Mouse (Mus musculus): ENCODE measurements around the gene Birc7. TPM values are rescaled to one million over a fixed set of nuclear protein-coding genes. Genes with fewer than 3 reads are reported as not detected.
A peak's percentile ranks its signal among the peaks of the same experiment; 100 is the strongest.

The Birc7 gene
- total and polyA plus RNA-seq, 3 experiments: not detected

DNA sequence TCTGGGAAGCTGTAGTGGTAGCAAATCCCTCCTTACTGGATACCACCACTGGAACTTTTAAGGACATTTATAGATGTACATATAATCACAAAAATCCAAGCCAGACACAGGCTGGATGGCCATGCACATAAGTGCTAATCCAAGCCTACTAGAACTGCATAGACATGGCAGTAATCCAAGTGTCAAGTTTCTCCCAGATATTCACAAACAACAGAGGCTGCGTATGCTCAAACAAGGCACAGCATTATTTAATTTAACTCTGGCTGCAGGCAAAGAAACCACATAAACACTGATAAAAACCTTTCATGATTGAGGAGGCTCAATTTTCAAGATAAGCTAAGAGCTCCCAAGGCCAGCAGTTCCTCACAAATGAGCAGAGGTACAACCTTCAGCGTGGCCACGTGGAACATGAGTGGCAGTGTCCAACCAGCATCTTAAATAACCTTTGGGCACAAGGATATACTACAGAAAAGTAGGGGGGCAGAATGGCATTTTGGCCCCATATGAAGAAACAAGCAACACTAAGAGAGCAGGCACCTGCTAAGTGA, 12.9 kb upstream of the Birc7 start (continued):
- no peak for TF ChIP-seq ELF1 (IDR thresholded peaks at IDR 0.05; ENCODE audit: low read depth, low read length)
- no peak for TF ChIP-seq CTCF (IDR thresholded peaks at IDR 0.05 in 2 of 3, conservative IDR thresholded peaks at IDR 0.05 in 1 of 3; ENCODE audit: control insufficient read depth in 1 of 3, insufficient read depth in 1 of 3, low read depth in 2 of 3, low read length in 3 of 3, poor library complexity in 1 of 3, severe bottlenecking in 1 of 3)
- TF ChIP-seq SMC3 (IDR thresholded peaks at IDR 0.05; ENCODE audit: low read depth, low read length): no peak
- TF ChIP-seq MAZ (IDR thresholded peaks at IDR 0.05; ENCODE audit: low read depth, low read length): no peak
- peak; percentile 94 for TF ChIP-seq MXI1 (IDR thresholded peaks at IDR 0.05; ENCODE audit: low read depth, low read length)
- TF ChIP-seq E2F4 (IDR thresholded peaks at IDR 0.05; ENCODE audit: borderline replicate concordance, low read depth, low read length): no peak
- TF ChIP-seq MYC (IDR thresholded peaks at IDR 0.05; ENCODE audit: low read depth, low read length): peak; percentile 85; the same call in 1 of the 2 replicates
- TF ChIP-seq EP300 (IDR thresholded peaks at IDR 0.05; ENCODE audit: low read depth in 1 of 2, low read length in 2 of 2): peak in 1 of 2 experiments; percentile 50; a peak in 3 of 4 replicates
- TF ChIP-seq POLR2AphosphoS2 (IDR thresholded peaks at IDR 0.05; ENCODE audit: low read length): no peak
- TF ChIP-seq HCFC1 (IDR thresholded peaks at IDR 0.05; ENCODE audit: low read depth, low read length): no peak

DNA sequence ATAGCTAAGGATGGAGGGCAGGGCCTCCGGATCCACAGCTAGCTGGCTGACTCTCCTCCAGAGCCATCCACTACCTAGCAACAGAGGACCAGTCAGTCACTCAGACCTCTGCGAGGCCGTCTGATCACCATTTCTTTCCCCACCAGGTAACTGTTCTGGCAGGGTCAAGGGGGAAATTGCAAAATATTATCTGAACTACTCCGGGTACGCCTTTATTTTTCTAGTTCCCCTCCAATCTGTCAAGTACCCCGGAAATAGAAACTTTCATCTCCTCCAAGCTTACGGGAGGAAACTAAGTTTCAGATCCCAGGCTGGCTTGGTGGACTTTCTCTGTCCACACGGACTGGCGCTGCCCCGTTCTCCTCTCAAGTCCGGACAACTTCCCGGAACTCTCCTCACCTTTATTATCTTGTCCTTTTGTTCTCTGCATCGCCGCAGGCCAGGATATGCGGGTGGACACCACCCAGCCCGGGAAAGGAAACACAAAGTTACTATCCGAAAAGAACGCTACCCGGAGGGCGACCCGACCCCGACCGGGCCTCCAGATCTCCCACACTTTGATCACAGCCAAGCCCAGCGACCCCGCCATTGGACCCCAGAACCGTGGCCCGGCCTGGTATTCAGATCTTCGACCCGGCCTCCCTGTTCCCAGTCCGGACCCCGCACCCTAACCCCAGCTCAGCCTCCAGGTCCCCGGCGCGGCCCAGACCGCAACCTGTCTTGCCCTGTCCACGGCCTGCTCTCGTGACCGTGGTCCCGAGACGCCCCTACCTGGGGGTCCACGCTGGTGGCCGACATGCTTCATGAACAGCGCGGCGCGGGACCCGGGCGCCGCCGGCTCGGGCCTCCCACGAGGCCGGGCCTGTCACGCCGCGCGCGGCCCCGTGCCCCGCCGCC, 8.7 kb upstream of the Birc7 start:
- DNase-seq (ENCODE audit: low read depth, low spot score): peak; percentile 44
- Histone ChIP-seq H3K4me1 (ENCODE audit: control insufficient read depth in 1 of 2, insufficient read depth in 2 of 2, low read length in 2 of 2) (peaks cover 5 to 21% of the 10 kb centered on the region in 2 experiments), H3K4me3 (ENCODE audit: control insufficient read depth in 1 of 2, insufficient read depth in 1 of 2, low read depth in 2 of 2, low read length in 2 of 2) (peak overlapping the region; percentile 85 to 86), H3K36me3 (ENCODE audit: control insufficient read depth in 1 of 2, insufficient read depth in 2 of 2, low read length in 2 of 2) (peaks cover 11 to 38% of the 10 kb centered on the region in 2 experiments), H3K9ac (ENCODE audit: control insufficient read depth, low read depth, low read length, poor library complexity, severe bottlenecking) (peak overlapping the region; percentile 97), H3K9me3 (replicated peaks; ENCODE audit: insufficient read depth, low read length) (no peaks in the 10 kb centered on the region), H3K27me3 (ENCODE audit: control insufficient read depth in 1 of 2, insufficient read depth in 2 of 2, low read length in 2 of 2) (no peaks in the 10 kb centered on the region), H3K79me2 (ENCODE audit: control insufficient read depth, insufficient read depth, low read length, poor library complexity) (peaks cover 36% of the 10 kb centered on the region), H3K27ac (ENCODE audit: control insufficient read depth, low read depth, low read length) (peak overlapping the region; percentile 45)
- TF ChIP-seq POLR2A (IDR thresholded peaks at IDR 0.05; ENCODE audit: control insufficient read depth in 1 of 2, insufficient read depth in 1 of 2, low read depth in 1 of 2, low read length in 2 of 2, poor library complexity in 1 of 2) (0 out of 4 replicates have a peak, but pooled peaks of 1 of the 2 experiments have one; percentile 3), NRF1 (IDR thresholded peaks at IDR 0.05; ENCODE audit: insufficient read depth, low read depth, low read length, poor library complexity, severe bottlenecking) (no peak), SIN3A (IDR thresholded peaks at IDR 0.05; ENCODE audit: low read length) (peak; percentile 70)

DNA sequence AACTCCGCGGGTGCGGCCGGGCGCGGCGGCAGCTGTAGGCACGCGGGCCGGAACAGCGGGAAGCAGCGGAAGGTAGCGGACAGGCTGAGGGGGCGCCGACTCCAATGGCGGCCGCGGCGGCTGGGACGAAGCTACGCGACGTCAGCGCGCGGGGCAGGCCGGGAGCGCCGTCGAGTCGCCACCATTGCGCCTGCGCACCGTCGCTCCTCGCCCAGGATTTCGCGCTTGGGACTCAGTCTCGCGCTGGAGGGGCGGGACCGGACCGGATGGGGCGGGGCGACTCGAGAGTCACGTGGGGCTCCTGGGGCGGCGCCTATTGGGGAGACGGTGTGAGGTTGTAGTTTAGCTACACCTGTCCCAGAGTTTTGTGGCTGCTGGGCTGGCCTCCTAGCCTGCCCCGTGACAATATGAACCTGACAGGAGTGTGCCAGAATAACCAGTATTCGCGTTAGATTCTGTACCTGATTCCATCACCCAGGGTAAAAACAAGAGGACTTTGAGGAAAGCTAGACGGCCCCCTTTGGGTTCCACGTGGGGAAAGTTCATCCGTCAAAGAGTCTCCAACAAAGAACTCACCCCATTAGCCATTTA, 7.9 kb upstream of the Birc7 start, which contains the start of gene Ythdf1:
Gene Ythdf1, minus strand, starts transcription at position 140 of the 591 bp plus-strand sequence.
- peak; percentile 95 for DNase-seq (ENCODE audit: low read depth, low spot score)
- peak within 1 kb of the TSS; percentile 85 to 86 for H3K4me3 ChIP-seq (ENCODE audit: control insufficient read depth in 1 of 2, insufficient read depth in 1 of 2, low read depth in 2 of 2, low read length in 2 of 2)
- peaks cover 3 to 21% of the 10 kb centered on the region in 2 experiments for H3K4me1 ChIP-seq (ENCODE audit: control insufficient read depth in 1 of 2, insufficient read depth in 2 of 2, low read length in 2 of 2)
- peak within 1 kb of the TSS; percentile 97 for H3K9ac ChIP-seq (ENCODE audit: control insufficient read depth, low read depth, low read length, poor library complexity, severe bottlenecking)
- no peaks in the 10 kb centered on the region for H3K27me3 ChIP-seq (ENCODE audit: control insufficient read depth in 1 of 2, insufficient read depth in 2 of 2, low read length in 2 of 2)
- peak within 1 kb of the TSS; percentile 45 for H3K27ac ChIP-seq (ENCODE audit: control insufficient read depth, low read depth, low read length)
- H3K79me2 ChIP-seq (ENCODE audit: control insufficient read depth, insufficient read depth, low read length, poor library complexity): peaks cover 29% of the 10 kb centered on the region
- peaks cover 8 to 32% of the 10 kb centered on the region in 2 experiments for H3K36me3 ChIP-seq (ENCODE audit: control insufficient read depth in 1 of 2, insufficient read depth in 2 of 2, low read length in 2 of 2)
- no peaks in the 10 kb centered on the region for H3K9me3 ChIP-seq (replicated peaks; ENCODE audit: insufficient read depth, low read length)
- TF ChIP-seq MAX (IDR thresholded peaks at IDR 0.05; ENCODE audit: low read length) (peak; percentile 87), SIN3A (IDR thresholded peaks at IDR 0.05; ENCODE audit: low read length) (peak; percentile 67), MAFK (IDR thresholded peaks at IDR 0.05; ENCODE audit: borderline replicate concordance, low read depth, low read length) (no peak), NRF1 (IDR thresholded peaks at IDR 0.05; ENCODE audit: insufficient read depth, low read depth, low read length, poor library complexity, severe bottlenecking) (peak; percentile 94), TCF12 (IDR thresholded peaks at IDR 0.05; ENCODE audit: low read depth, low read length) (peak; percentile 59; the same call in 1 of the 2 replicates), USF2 (IDR thresholded peaks at IDR 0.05; ENCODE audit: borderline replicate concordance in 1 of 2, insufficient read depth in 1 of 2, low read depth in 1 of 2, low read length in 2 of 2) (peak in 1 of 2 experiments; percentile 89; a peak in 3 of 4 replicates), ZMIZ1 (IDR thresholded peaks at IDR 0.05; ENCODE audit: low read depth, low read length) (peak; percentile 73; the same call in 1 of the 2 replicates), MEF2A (IDR thresholded peaks at IDR 0.05; ENCODE audit: extremely low read depth, insufficient replicate concordance, low read depth, low read length, poor library complexity, severe bottlenecking) (no peak), RAD21 (IDR thresholded peaks at IDR 0.05; ENCODE audit: low read depth, low read length) (no peak), POLR2AphosphoS5 (IDR thresholded peaks at IDR 0.05; ENCODE audit: borderline replicate concordance, low read depth, low read length) (no peak), TBP (IDR thresholded peaks at IDR 0.05; ENCODE audit: low read depth, low read length) (no peak), MXI1 (IDR thresholded peaks at IDR 0.05; ENCODE audit: low read depth, low read length) (peak; percentile 95), NELFE (IDR thresholded peaks at IDR 0.05; ENCODE audit: low read depth, low read length) (peak; percentile 78), ETS1 (IDR thresholded peaks at IDR 0.05; ENCODE audit: low read depth, low read length) (no peak), BHLHE40 (IDR thresholded peaks at IDR 0.05; ENCODE audit: borderline replicate concordance, low read depth, low read length) (no peak)
